20 mouse cellular contexts compared by ENCODE assay signal in the genomic region with DNA sequence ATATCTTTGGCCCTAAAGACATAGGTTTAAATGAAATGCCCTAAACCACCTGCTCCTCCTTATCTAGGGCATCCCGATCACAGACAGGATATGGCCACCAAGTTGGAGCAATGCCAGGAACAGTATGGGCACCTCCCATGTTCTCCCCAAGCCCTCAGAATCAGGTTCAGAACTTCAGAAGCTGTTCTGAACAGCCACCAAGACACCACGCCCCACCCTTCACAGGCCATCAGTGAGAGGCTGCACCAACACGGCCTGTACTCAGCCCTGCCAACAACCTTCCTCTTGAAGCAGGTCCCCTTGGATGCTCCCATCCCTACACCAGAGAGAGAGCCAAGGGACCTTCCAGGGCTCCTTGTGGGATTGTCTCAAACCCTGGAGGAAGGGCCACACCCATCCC. TPM values are rescaled to one million over a fixed set of nuclear protein-coding genes. Genes with fewer than 3 reads are reported as not detected.
DNase-seq lines count a peak whose midpoint lies in the region; ATAC-seq and TF ChIP-seq lines count a peak whose summit lies in the region.
"Had no signal": no experiment of that assay in that cellular context is flagged by ENCODE, and none has a peak within 500 bp of the region (broad histone marks: within the 10 kb centered on the region; RNA-seq: fewer than 3 reads in every experiment).

No protein-coding gene starts in this region.

- ATAC-seq in lung, embryonic 14.5 days (ENCODE audit: insufficient read depth) = 0 out of 2 replicates have a peak, but pooled peaks have one; percentile 13
- peak; percentile 29; the same call in 1 of the 2 replicates for ATAC-seq in intestine, embryonic 16.5 days
- ATAC-seq: forebrain, embryonic 14.5 days; liver, postnatal 0 days; Patski had no signal

- no peaks in the 10 kb centered on the region for H3K27me3 ChIP-seq in lung, embryonic 14.5 days (ENCODE audit: insufficient read depth, low read length)
- no peaks in the 10 kb centered on the region for H3K27me3 ChIP-seq in intestine, embryonic 16.5 days (replicated peaks; ENCODE audit: control insufficient read depth, insufficient read depth, low read length)
- H3K27me3 ChIP-seq: embryonic facial prominence, embryonic 12.5 days; hindbrain, embryonic 12.5 days; Patski had no signal

- H3K36me3 ChIP-seq in lung, embryonic 14.5 days (ENCODE audit: insufficient read depth) = no peaks in the 10 kb centered on the region
- no peaks in the 10 kb centered on the region for H3K36me3 ChIP-seq in intestine, embryonic 16.5 days (ENCODE audit: control insufficient read depth, insufficient read depth, low read length)
- H3K36me3 ChIP-seq: embryonic facial prominence, embryonic 12.5 days; heart, embryonic 10.5 days; hindbrain, embryonic 12.5 days; midbrain, embryonic 10.5 days had no signal

- WGBS in lung, embryonic 14.5 days = 52% methylated on average over 3 of the region's 3 CpGs
- WGBS in intestine, embryonic 16.5 days = 63% methylated on average over 3 of the region's 3 CpGs

- no peak overlapping the region for H3K4me2 ChIP-seq in lung, embryonic 14.5 days
- H3K4me2 ChIP-seq in intestine, embryonic 16.5 days (ENCODE audit: low read depth, low read length) = no peak overlapping the region
- H3K4me2 ChIP-seq: embryonic facial prominence, embryonic 12.5 days; hindbrain, embryonic 12.5 days had no signal

- H3K4me1 ChIP-seq in lung, embryonic 14.5 days (ENCODE audit: insufficient read depth) = 0 out of 2 replicates have a peak, but pooled peaks cover 4% of the 10 kb centered on the region
- peaks cover 5% of the 10 kb centered on the region; the same call in 1 of the 2 replicates for H3K4me1 ChIP-seq in intestine, embryonic 16.5 days (ENCODE audit: control insufficient read depth, insufficient read depth, low read length)

- intact Hi-C loops in gastrocnemius, postnatal 36 days (cut with DNase I) = loop anchor here (5.0 kb wide), 1 partner anchor 57 kb away; the partner anchor contains the start of gene Lrrc32

- no peak for DNase-seq in lung, embryonic 14.5 days
- no peak for DNase-seq in lung, adult 18-20 months
- DNase-seq in 416B (ENCODE audit: low read depth) = peak; percentile 81
- peak; percentile 17 for DNase-seq in ES-CJ7 (ENCODE audit: low read depth, low spot score)
- DNase-seq in spleen, postnatal 4 days (ENCODE audit: low spot score in 2 of 2) = no peak
- DNase-seq in gastrocnemius, postnatal 36 days = no peak
- DNase-seq: cerebellum, adult 8-10 months; gastrocnemius, postnatal 25 days; kidney, postnatal 36 days; left cerebral cortex, postnatal 4 days; liver, postnatal 0 days; right cerebral cortex, adult 18-20 months; thymus, adult 18-20 months had no signal

- H3K9me3 ChIP-seq in lung, embryonic 14.5 days (ENCODE audit: low read depth, low read length) = no peaks in the 10 kb centered on the region
- H3K9me3 ChIP-seq in intestine, embryonic 16.5 days (ENCODE audit: control insufficient read depth, low read length) = no peaks in the 10 kb centered on the region
- H3K9me3 ChIP-seq: embryonic facial prominence, embryonic 12.5 days; heart, embryonic 10.5 days; hindbrain, embryonic 12.5 days; midbrain, embryonic 10.5 days had no signal

- no peak overlapping the region for H3K4me3 ChIP-seq in lung, embryonic 14.5 days (ENCODE audit: low read depth, low read length)
- no peak overlapping the region for H3K4me3 ChIP-seq in intestine, embryonic 16.5 days (ENCODE audit: low read length)
- H3K4me3 ChIP-seq: embryonic facial prominence, embryonic 12.5 days; heart, embryonic 10.5 days; hindbrain, embryonic 12.5 days; midbrain, embryonic 10.5 days had no signal

- H3K9ac ChIP-seq in lung, embryonic 14.5 days = no peak overlapping the region
- H3K9ac ChIP-seq in intestine, embryonic 16.5 days (ENCODE audit: low read depth, low read length) = no peak overlapping the region
- H3K9ac ChIP-seq: embryonic facial prominence, embryonic 12.5 days; hindbrain, embryonic 12.5 days; liver, postnatal 0 days had no signal

- H3K27ac ChIP-seq in lung, embryonic 14.5 days (ENCODE audit: low read depth) = no peak overlapping the region
- H3K27ac ChIP-seq in intestine, embryonic 16.5 days (ENCODE audit: low read length) = no peak overlapping the region
- H3K27ac ChIP-seq: embryonic facial prominence, embryonic 12.5 days; hindbrain, embryonic 12.5 days; midbrain, embryonic 10.5 days had no signal

- no peak for TF ChIP-seq CTCF in lung, embryonic 14.5 days (IDR thresholded peaks at IDR 0.05; ENCODE audit: low read depth)

RNA-seq across cellular contexts. Expression of gene Lrrc32, which starts 55.5 kb away (rescaled TPM):
- polyA plus RNA-seq in lung, embryonic 14.5 days (2014; fragmentation: Nextera tagmentation; extraction: Ambion mirVana) = 7.2 and 7.3 TPM in 2 replicates
- 11.3 and 13.7 TPM in 2 replicates for polyA plus RNA-seq in intestine, embryonic 16.5 days (2015; fragmentation: Nextera tagmentation; extraction: Ambion mirVana)
- total RNA-seq in gastrocnemius, postnatal 36 days (2021) = 1 to 10 TPM; 3.7 to 5.8 TPM

Comparison
In these comparisons a context has a peak if more than half of its experiments do, and no peak if none do; other contexts are left out.
1. DNase-seq: peak in 416B (single experiment) and ES-CJ7 (single experiment); none in lung, embryonic 14.5 days (single experiment), lung, adult 18-20 months (0 of 2), spleen, postnatal 4 days (0 of 2) and gastrocnemius, postnatal 36 days (0 of 2).